Mouse (Mus musculus) liver, embryonic 16.5 days (tissue): ENCODE measurements around the gene Utrn. TPM values are rescaled to one million over a fixed set of nuclear protein-coding genes. Genes with fewer than 3 reads are reported as not detected.

Source experiments
- ATAC-seq: fragments of 200-750 bp; cut with Nextera tagmentation; 2 replicates; pipeline ENCODE4 v1.8.0; 2017; ENCODE audit warnings: low read depth, mild to moderate bottlenecking, moderate number of reproducible peaks, moderate library complexity
- H3K27ac ChIP-seq: fragments of 300-500 bp; sonication (generic); 2 replicates; pipeline ENCODE4 v1.5.1; 2014; ENCODE audit warnings: mild to moderate bottlenecking, low read length
- H3K27me3 ChIP-seq: fragments of 300-500 bp; sonication (generic); 2 replicates; pipeline ENCODE4 v1.6.1; 2014; ENCODE audit warnings: low read depth, low read length, mixed read lengths; ENCODE audit not compliant: control insufficient read depth, insufficient read depth
- H3K36me3 ChIP-seq: fragments of 300-500 bp; sonication (generic); 2 replicates; pipeline ENCODE4 v1.6.1; 2014; ENCODE audit warnings: mild to moderate bottlenecking; ENCODE audit not compliant: control insufficient read depth, insufficient read depth
- H3K4me1 ChIP-seq: fragments of 300-500 bp; sonication (generic); 2 replicates; pipeline ENCODE4 v1.6.1; 2014; ENCODE audit warnings: low read depth, low read length, mixed read lengths; ENCODE audit not compliant: control insufficient read depth
- H3K4me2 ChIP-seq: fragments of 300-500 bp; sonication (generic); 2 replicates; pipeline ENCODE4 v1.6.1; 2014; ENCODE audit warnings: low read depth, low read length, mixed read lengths
- H3K4me3 ChIP-seq: fragments of 300-500 bp; sonication (generic); 2 replicates; pipeline ENCODE4 v1.5.1; 2014; ENCODE audit warnings: low read depth, mild to moderate bottlenecking, low read length
- H3K9ac ChIP-seq: fragments of 300-500 bp; sonication (generic); 2 replicates; pipeline ENCODE4 v1.6.1; 2014; ENCODE audit warnings: low read depth, low read length
- H3K9me3 ChIP-seq: fragments of 300-500 bp; sonication (generic); replicated peaks from 2 replicates; pipeline ENCODE4 v1.6.1; 2016; ENCODE audit warnings: low read length; ENCODE audit not compliant: control insufficient read depth
- WGBS: fragments of 180-500 bp; shearing (Covaris S2); extraction: QIAGEN DNeasy Blood & Tissue Kit; methylation state at CpG from one replicate; pipeline ENCODE4 v1.1.7; 2014; ENCODE audit not compliant: insufficient replicate concordance; 5-methylcytosine and 5-hydroxymethylcytosine counted together
- polyA plus RNA-seq: library from polyadenylated mRNA; unstranded; fragments of >200 nt; fragmentation: Nextera tagmentation; extraction: Ambion mirVana; gene quantifications from 2 replicates; pipeline ENCODE4 v1.2.1, GENCODE M21; 2015

Utrn gene
- polyA plus RNA-seq, 1 experiment from 2014 or later = 10.2 TPM

GRCm38 (mm10) chr10:12376015-12376414, 493.1 kb downstream of the Utrn start:
- H3K36me3 ChIP-seq = no peaks in the 10 kb centered on the region
- H3K9me3 ChIP-seq = no peaks in the 10 kb centered on the region
- no peak overlapping the region for H3K27ac ChIP-seq
- no peaks in the 10 kb centered on the region for H3K4me1 ChIP-seq
- 55% methylated on average over 2 of the region's 2 CpGs for WGBS
- H3K9ac ChIP-seq = no peak overlapping the region
- H3K4me2 ChIP-seq = no peak overlapping the region
- H3K27me3 ChIP-seq = no peaks in the 10 kb centered on the region
- no peak for ATAC-seq
- H3K4me3 ChIP-seq = no peak overlapping the region

GRCm38 (mm10) chr10:12374741-12375140, 494.4 kb downstream of the Utrn start:
- no peak for ATAC-seq
- Histone ChIP-seq H3K4me3 (no peak overlapping the region), H3K9me3 (no peaks in the 10 kb centered on the region), H3K4me2 (no peak overlapping the region), H3K27ac (no peak overlapping the region), H3K4me1 (no peaks in the 10 kb centered on the region), H3K36me3 (no peaks in the 10 kb centered on the region), H3K9ac (no peak overlapping the region), H3K27me3 (no peaks in the 10 kb centered on the region)
- 58% methylated on average over 1 of the region's 1 CpGs for WGBS

DNA sequence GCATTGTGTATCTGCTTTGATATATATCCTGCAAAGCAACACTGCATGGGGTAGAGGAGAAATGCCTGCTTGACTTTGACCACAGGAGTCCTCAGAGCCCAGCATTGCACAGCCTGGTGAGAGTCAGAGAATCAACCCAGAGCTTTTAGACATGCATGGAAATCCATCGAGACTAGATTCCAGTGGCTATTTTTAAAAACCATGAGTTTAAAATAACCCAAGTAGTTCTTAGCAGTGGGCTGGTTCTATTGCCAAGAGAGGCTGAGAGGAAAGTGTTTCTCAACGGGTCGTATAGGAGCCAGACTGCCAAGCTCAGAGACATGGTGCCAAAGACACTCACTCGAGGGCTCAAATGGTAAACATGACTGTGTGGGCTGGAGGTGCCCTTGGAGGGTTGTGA, 514.6 kb downstream of the Utrn start:
- Histone ChIP-seq H3K36me3 (no peaks in the 10 kb centered on the region), H3K4me3 (no peak overlapping the region), H3K9me3 (no peaks in the 10 kb centered on the region), H3K4me2 (no peak overlapping the region), H3K4me1 (no peaks in the 10 kb centered on the region), H3K9ac (no peak overlapping the region), H3K27ac (no peak overlapping the region), H3K27me3 (no peaks in the 10 kb centered on the region)
- WGBS = 65% methylated on average over 4 of the region's 4 CpGs
- no peak for ATAC-seq

DNA sequence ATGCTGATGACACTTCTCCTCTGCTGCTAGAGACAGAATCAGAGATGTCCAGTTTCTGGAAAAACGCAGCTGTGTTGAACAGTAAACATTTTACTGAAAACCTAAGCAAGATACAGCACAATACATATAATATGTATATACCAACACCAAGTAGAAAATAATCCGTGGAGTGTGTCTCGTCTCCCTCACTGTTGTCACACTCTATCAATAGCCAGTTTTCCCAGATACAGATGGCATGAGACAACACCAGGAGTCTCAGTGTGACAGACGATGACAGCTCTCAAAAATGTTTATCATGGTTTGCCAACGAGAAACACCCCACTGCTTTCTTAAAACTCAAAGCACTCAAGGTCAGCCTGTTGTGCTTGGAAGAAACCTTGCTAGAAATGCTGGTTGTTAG, 515.1 kb downstream of the Utrn start:
- Histone ChIP-seq H3K27ac (no peak overlapping the region), H3K27me3 (no peaks in the 10 kb centered on the region), H3K9ac (no peak overlapping the region), H3K9me3 (no peaks in the 10 kb centered on the region), H3K36me3 (no peaks in the 10 kb centered on the region), H3K4me3 (no peak overlapping the region), H3K4me2 (no peak overlapping the region), H3K4me1 (no peaks in the 10 kb centered on the region)
- WGBS = 60% methylated on average over 5 of the region's 5 CpGs
- ATAC-seq = no peak

DNA sequence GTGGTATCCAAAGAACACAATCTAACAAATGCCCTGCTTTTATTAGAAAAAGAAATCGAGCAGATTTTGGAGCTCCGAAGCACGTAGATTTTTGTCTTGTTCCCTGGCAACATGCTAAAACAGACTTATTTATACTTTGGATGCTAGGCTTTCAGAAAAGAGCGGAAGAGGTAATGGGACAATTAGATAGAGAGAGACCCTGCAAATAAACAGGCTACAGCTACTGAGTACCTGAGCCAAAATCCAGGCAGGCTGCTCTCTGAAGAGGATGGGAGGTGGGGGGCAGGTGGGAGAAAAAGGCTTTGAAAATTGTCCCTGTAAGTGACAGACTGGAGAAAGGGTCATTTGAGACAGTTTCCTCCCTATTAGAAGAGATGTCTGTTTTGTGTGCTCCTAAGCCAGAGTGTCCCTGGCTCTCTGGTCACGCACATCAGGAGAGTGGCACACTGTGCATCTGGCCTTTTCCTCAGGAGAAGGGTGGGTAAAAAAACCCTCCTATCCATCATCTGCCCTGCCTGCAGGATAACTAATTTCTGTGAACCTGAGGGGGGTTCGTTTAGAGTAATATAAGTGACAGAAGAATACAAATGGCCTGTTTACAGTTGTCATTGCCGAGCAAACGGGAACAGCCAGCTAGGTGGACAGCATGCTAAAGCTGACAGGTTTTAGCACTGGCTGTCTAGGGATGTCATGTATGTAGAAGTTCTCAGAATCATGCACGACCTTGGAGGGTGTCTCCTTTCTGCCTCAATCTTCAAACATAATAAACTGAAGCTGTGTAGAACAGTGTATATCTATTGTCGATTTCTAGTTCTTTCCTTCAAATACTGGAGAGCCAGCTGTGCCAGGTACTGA, 529.2 kb downstream of the Utrn start:
- Histone ChIP-seq H3K27ac (no peak overlapping the region), H3K9ac (no peak overlapping the region), H3K4me3 (no peak overlapping the region), H3K4me1 (no peaks in the 10 kb centered on the region), H3K4me2 (no peak overlapping the region), H3K27me3 (no peaks in the 10 kb centered on the region), H3K9me3 (no peaks in the 10 kb centered on the region), H3K36me3 (no peaks in the 10 kb centered on the region)
- ATAC-seq = no peak
- 59% methylated on average over 10 of the region's 10 CpGs for WGBS

- Histone ChIP-seq H3K4me2 (no peak overlapping the region), H3K9me3 (no peaks in the 10 kb centered on the region), H3K4me1 (no peaks in the 10 kb centered on the region), H3K9ac (no peak overlapping the region), H3K27ac (no peak overlapping the region), H3K27me3 (no peaks in the 10 kb centered on the region), H3K4me3 (no peak overlapping the region), H3K36me3 (no peaks in the 10 kb centered on the region)
- no peak for ATAC-seq
- 58% methylated on average over 9 of the region's 9 CpGs for WGBS
These were observed 530.0 kb downstream of the Utrn start for GRCm38 (mm10) chr10:12339005-12339703.

Other genes starting within 250 kb of the Utrn start
- gene Stx11, start 94.9 kb upstream of the Utrn start, polyA plus RNA-seq = 9.3 and 10.8 TPM in 2 replicates
- 14.5 and 15.7 TPM in 2 replicates for gene Sf3b5, start 136.0 kb upstream of the Utrn start, polyA plus RNA-seq
- 20.5 and 24.6 TPM in 2 replicates for gene Plagl1, start 191.1 kb upstream of the Utrn start, polyA plus RNA-seq